Mouse (Mus musculus) kidney, postnatal 25 days (tissue): Measurements from ENCODE around the gene Prdx2.

Experiments
- DNase-seq, 2 experiments: peaks; one replicate each; pipeline ENCODE4 v3.0.0; 2021; ENCODE audit warnings: mixed read lengths in 2 of 2

Prdx2 gene

GRCm38 (mm10) chr8:85013230-85013840, 43.9 kb downstream of the Prdx2 start:
- peak; percentile 85 to 87 for DNase-seq

GRCm38 (mm10) chr8:85014431-85014830, 45.0 kb downstream of the Prdx2 start, which contains the start of gene Best2:
Gene Best2, minus strand, starts transcription at chr8:85014531.
- DNase-seq = no peak

- no peak for DNase-seq
Observed at GRCm38 (mm10) chr8:85016724-85017123, 47.3 kb downstream of the Prdx2 start.

GRCm38 (mm10) chr8:85017209-85017608, 47.8 kb downstream of the Prdx2 start:
- DNase-seq = no peak

GRCm38 (mm10) chr8:85021514-85022055, 52.2 kb downstream of the Prdx2 start:
- no peak for DNase-seq

GRCm38 (mm10) chr8:85023846-85024245, 54.5 kb downstream of the Prdx2 start:
- DNase-seq = peak in 1 of 2 experiments; percentile 32
